Mouse (Mus musculus) olfactory bulb, adult 2 months (tissue): ENCODE measurements around the gene Twnk.

Experiments
- CTCF ChIP-seq: fragments of 200-500 bp; IDR thresholded peaks from 2 replicates; pipeline ENCODE4 v1.5.1; 2012; ENCODE audit warnings: low read depth, mild to moderate bottlenecking, low read length, moderate library complexity; ENCODE audit not compliant: insufficient read depth
- POLR2A ChIP-seq: fragments of 200-500 bp; IDR thresholded peaks from 2 replicates; pipeline ENCODE4 v1.6.1; 2012; ENCODE audit warnings: mild to moderate bottlenecking, low read depth, low read length, moderate library complexity; ENCODE audit not compliant: insufficient read depth

- TF ChIP-seq CTCF, result no peak
- no peak for TF ChIP-seq POLR2A
Observed at GRCm38 (mm10) chr19:45048644-45049365, 43.3 kb downstream of the Twnk start.
